Mouse (Mus musculus) monocyte, adult 59 days (primary cell): ENCODE measurements around the gene Rai1. TPM values are rescaled to one million over a fixed set of nuclear protein-coding genes. Genes with fewer than 3 reads are reported as not detected.

Experiments
- total RNA-seq, 2 experiments: library from RNA; stranded (reverse); gene quantifications; one replicate each; pipeline ENCODE4 v1.2.4; 2023

The Rai1 gene
- total RNA-seq = 10 to 100 TPM; 36.7 to 45.4 TPM

DNA sequence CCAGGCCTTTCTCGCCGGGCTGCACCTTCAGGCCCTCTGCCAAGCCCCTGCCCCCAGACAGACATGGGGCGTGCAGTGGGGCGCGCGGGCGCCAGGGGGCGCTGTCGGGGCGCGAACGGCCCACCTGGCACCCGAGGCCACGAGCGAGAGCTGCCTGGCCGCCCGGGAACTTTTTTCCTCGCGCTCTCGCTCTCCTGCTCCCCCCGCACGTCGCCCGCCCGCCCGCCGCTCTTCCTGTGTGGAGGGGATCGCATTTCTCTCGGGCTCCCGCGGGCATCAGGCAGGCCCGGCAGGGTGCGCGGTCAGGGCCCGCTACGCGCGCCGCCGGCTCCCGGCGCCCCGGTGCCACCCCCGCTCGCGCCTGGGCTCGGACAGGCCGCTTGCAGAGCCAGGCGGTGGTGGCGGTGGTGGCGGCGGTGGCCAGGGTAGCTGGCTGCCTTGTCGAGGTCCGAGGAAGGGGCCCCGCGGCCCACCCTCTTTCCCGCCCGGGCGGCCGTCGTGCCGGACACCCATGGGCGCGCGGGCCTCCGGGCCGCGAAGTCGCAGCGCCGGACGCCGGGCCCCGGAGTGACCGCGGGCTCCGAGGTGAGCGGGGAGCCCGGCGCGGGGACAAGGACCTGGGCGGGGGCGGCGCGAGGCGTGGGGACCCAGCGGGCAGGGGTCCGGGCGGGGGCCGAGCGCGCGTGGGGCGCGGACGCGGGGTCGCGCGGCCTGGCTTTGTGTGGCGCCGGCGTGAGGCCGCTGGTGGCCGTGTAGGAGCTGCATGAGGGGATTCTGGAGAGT lies at the start of gene Rai1:
TSS of gene Rai1 (plus strand) at position 204 of the 783 bp plus-strand sequence.

DNA sequence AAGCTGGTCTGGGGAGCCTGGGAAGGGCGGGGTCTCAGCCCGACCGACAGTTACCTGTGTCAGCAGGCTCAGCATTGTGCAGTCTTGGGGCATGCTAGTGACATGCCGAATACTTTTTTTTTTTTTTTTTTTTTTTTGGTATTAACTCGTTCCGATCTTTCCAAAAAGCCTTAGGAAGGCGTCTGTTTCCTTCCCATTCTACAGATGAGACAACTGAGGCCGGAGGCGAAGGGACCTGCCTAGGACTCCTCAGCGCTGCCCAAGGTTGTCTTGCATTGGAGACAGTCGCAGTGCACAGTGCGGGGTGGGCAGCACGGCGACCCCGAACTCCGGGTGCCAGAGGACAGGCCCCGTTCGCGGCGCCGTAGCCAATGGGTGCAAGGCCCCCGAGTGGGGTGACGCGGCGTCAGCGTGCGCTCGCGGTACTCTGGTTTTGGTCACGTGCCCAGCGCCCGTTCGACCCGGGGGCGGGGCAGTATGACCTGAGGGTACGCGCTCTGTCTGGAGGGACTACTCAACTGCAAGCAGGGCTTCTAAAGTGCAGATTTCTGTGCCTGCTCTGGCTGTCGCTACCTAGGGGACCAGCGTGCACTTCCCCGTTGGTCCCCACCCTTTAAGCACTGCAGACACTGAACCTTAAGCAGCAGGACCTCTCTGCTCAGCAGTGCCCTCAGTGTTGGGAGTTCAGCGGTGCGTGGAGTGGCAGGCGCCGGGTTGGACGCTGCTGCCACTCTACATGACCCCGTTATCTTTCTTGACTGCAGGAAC lies 117.8 kb downstream of the Rai1 start, which contains the start of gene Srebf1:
TSS of gene Srebf1 (minus strand) at position 113 of the 768 bp plus-strand sequence.

Other genes starting within 250 kb of the Rai1 start
- gene Med9, start 156.8 kb upstream of the Rai1 start, total RNA-seq = 1 to 10 TPM; 6.4 to 6.9 TPM
- gene Rasd1, start 140.1 kb upstream of the Rai1 start, total RNA-seq = under 1 TPM in 1 of 2 experiments, not detected in 1; 0.39 TPM
- 1 to 10 TPM in 1 of 2 experiments, not detected in 1; 1.3 TPM for gene Pemt, start 58.5 kb upstream of the Rai1 start, total RNA-seq
- gene Srebf1, start 117.6 kb downstream of the Rai1 start, total RNA-seq = 100 to 1,000 TPM; 135 to 147 TPM
- 10 to 100 TPM; 23.3 to 27.6 TPM for gene Tom1l2, start 247.9 kb downstream of the Rai1 start, total RNA-seq
- under 1 TPM in 1 of 2 experiments, not detected in 1; 0.26 TPM for gene Drc3, start 248.3 kb downstream of the Rai1 start, total RNA-seq